Mouse (Mus musculus) hindbrain, embryonic 10.5 days (tissue): ENCODE results near the gene Stat5a. TPM values are rescaled to one million over a fixed set of nuclear protein-coding genes. Genes with fewer than 3 reads are reported as not detected.

Source experiments
- DNase-seq: peaks from one replicate; pipeline ENCODE4 v3.0.0-alpha.2; 2017; ENCODE audit warnings: low spot score
- H3K27ac ChIP-seq: fragments of 300-500 bp; sonication (generic); 2 replicates; pipeline ENCODE4 v1.5.1; 2016; ENCODE audit warnings: mild to moderate bottlenecking, moderate library complexity
- H3K27me3 ChIP-seq: fragments of 300-500 bp; sonication (generic); 2 replicates; pipeline ENCODE4 v1.6.1; 2016; ENCODE audit warnings: mild to moderate bottlenecking; ENCODE audit not compliant: poor library complexity, insufficient read depth, severe bottlenecking
- H3K36me3 ChIP-seq: fragments of 300-500 bp; sonication (generic); 2 replicates; pipeline ENCODE4 v1.6.1; 2016; ENCODE audit warnings: mild to moderate bottlenecking, moderate library complexity
- H3K4me1 ChIP-seq: fragments of 300-500 bp; sonication (generic); replicated peaks from 2 replicates; pipeline ENCODE4 v1.6.1; 2016; ENCODE audit warnings: mild to moderate bottlenecking
- H3K4me3 ChIP-seq: fragments of 300-500 bp; sonication (generic); 2 replicates; pipeline ENCODE4 v1.5.1; 2016; ENCODE audit warnings: mild to moderate bottlenecking, moderate library complexity
- H3K9me3 ChIP-seq: fragments of 300-500 bp; sonication (generic); 2 replicates; pipeline ENCODE4 v1.6.1; 2016; ENCODE audit warnings: mild to moderate bottlenecking, moderate library complexity
- WGBS: fragments of 180-500 bp; shearing (Covaris S2); methylation state at CpG from one replicate; pipeline ENCODE4 v1.1.7; 2016; 5-methylcytosine and 5-hydroxymethylcytosine counted together
- polyA plus RNA-seq: library from polyadenylated mRNA; unstranded; fragments of >200 nt; fragmentation: Nextera tagmentation; extraction: Ambion mirVana; gene quantifications from 2 replicates; pipeline ENCODE4 v1.2.1, GENCODE M21; 2016

Gene Stat5a
- 2.0 and 2.8 TPM in 2 replicates for polyA plus RNA-seq

DNA sequence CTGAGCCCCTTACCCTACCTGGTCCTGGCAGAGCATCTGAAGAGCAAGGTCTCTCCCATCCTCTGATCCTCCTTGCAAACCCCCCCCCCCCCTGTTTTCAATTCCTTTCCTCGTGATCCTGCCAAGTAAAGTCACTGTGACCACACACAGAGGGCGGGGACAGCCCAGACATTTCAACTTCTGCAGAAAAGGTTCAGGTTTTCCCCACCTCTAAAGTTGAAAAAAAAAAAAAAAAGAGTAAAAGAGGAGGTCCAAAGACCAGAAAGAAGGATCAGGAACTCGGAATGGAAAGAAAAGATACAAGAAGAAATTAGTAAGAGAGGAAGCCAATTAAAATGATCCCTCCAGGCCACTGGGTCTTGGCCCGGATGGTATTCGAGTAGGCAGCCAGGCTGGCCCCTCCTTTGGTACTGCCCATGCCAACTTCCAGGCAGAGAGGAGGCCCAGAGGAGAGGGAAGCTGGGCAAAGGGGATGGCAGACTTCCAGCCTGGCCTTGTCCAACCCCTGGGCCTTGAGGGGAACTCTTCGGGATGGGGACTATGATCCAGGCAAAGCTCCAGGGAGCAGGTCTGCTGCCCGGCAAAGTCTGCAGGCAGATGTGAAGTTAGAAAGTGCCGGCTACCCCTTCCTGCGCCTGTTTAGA, at the start of gene Stat5a:
Stat5a (plus strand) TSS at position 417 of the 644 bp plus-strand sequence.
- no peak for DNase-seq
- H3K9me3 ChIP-seq = no peaks in the 10 kb centered on the region
- peaks cover 14% of the 10 kb centered on the region for H3K4me1 ChIP-seq
- peak within 1 kb of the TSS; percentile 66 for H3K27ac ChIP-seq
- H3K36me3 ChIP-seq = no peaks in the 10 kb centered on the region
- WGBS = 55% methylated on average over 9 of the region's 9 CpGs
- H3K4me3 ChIP-seq = peak within 1 kb of the TSS; percentile 59
- peaks cover 93% of the 10 kb centered on the region for H3K27me3 ChIP-seq

DNA sequence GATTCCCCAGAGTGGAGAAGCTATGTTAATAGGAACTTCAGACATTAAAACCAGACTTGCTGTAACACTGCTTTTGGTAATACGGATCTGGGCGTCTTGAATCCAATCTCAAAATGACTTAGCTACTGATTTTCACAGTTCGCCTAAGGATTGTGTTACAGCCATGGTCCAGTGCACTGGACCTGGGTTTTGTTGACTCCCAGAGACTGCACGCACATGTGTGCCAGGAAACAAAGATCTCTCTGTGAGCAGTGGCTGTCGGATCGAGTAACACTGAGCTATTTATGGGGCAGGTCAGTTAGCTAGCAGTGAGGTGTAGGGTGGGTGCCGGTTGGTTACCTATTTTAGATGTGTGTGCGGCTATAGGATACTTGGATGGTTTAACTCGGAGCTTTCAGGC, 48.6 kb upstream of the Stat5a start:
- Histone ChIP-seq H3K36me3 (peaks cover 6% of the 10 kb centered on the region; the same call in 1 of the 2 replicates), H3K4me3 (no peak overlapping the region), H3K9me3 (peaks cover 6% of the 10 kb centered on the region; the same call in 1 of the 2 replicates), H3K27ac (no peak overlapping the region), H3K27me3 (no peaks in the 10 kb centered on the region), H3K4me1 (0 out of 2 replicates have a peak, but pooled peaks cover 4% of the 10 kb centered on the region)
- 73% methylated on average over 9 of the region's 9 CpGs for WGBS
- DNase-seq = peak; percentile 17

DNA sequence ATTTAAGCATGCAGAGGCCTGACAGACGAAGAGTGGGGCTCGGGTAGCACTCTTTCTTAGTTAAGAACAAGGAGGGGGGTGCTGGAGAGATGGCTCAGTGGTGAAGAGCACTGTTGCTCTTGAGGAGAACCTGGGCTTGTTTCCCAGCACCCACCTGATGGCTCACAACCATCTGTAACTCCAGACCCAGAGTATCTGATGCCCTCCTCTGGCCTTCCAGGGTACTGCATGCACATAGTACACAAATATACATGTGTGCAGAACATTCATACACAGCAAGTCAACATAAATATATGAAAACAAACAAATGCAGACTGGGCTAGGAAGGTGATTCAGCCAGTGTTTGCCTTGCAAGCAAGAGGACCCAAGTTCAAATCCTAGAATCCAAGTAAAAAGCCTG, 48.0 kb upstream of the Stat5a start:
- WGBS = 95% methylated on average over 2 of the region's 2 CpGs
- peaks cover 6% of the 10 kb centered on the region; the same call in 1 of the 2 replicates for H3K36me3 ChIP-seq
- no peak overlapping the region; the same call in 1 of the 2 replicates for H3K27ac ChIP-seq
- DNase-seq = no peak
- H3K4me3 ChIP-seq = no peak overlapping the region
- H3K27me3 ChIP-seq = no peaks in the 10 kb centered on the region
- peaks cover 6% of the 10 kb centered on the region; the same call in 1 of the 2 replicates for H3K9me3 ChIP-seq
- H3K4me1 ChIP-seq = 0 out of 2 replicates have a peak, but pooled peaks cover 9% of the 10 kb centered on the region

DNA sequence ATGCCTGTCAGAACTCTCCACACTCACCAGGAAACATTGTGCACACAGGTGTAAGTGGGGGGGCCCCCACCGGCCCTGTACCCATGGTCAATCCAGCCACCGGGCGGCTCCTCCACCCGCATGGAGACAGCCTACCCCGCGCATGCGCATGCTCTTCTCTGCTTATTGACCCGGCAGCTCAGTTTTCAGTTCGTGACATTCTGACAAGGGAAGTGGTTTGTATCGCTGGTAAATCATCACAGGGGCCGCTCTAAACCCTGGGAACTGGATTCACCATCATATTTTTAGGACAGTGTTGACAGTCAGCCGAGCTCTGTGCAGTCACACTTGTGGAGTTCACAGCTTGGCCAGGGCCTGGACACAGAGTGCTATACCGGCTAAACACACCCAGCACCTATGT, 44.7 kb upstream of the Stat5a start:
- H3K9me3 ChIP-seq = peaks cover 6% of the 10 kb centered on the region; the same call in 1 of the 2 replicates
- no peaks in the 10 kb centered on the region for H3K27me3 ChIP-seq
- H3K36me3 ChIP-seq = peaks cover 6% of the 10 kb centered on the region; the same call in 1 of the 2 replicates
- DNase-seq = peak; percentile 10
- 0 out of 2 replicates have a peak, but pooled peaks cover 9% of the 10 kb centered on the region for H3K4me1 ChIP-seq
- no peak overlapping the region for H3K27ac ChIP-seq
- WGBS = 78% methylated on average over 13 of the region's 13 CpGs
- no peak overlapping the region for H3K4me3 ChIP-seq

DNA sequence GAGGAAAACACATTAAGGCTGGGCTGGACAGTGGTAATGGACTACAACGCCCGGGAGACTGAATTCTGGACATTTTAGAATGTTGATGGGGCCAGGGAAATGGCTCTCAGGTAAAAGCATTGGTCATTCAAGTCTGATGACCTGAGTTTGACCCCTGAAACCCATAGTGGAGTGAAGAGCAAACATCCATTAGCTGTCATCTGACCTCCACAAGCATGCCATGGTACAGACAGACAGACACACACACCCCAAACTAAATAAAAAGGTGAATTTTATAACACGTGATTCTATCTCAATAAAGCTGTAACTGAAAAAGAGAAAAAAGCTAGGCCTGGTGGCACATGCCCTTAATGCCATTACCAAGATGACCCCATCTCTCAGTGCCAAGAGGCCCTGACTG, 42.8 kb upstream of the Stat5a start:
- DNase-seq = no peak
- no peaks in the 10 kb centered on the region for H3K27me3 ChIP-seq
- no peak overlapping the region for H3K27ac ChIP-seq
- WGBS = 88% methylated on average over 3 of the region's 3 CpGs
- 0 out of 2 replicates have a peak, but pooled peaks cover 9% of the 10 kb centered on the region for H3K4me1 ChIP-seq
- peaks cover 1% of the 10 kb centered on the region; the same call in 1 of the 2 replicates for H3K36me3 ChIP-seq
- H3K4me3 ChIP-seq = no peak overlapping the region
- peaks cover 2% of the 10 kb centered on the region; the same call in 1 of the 2 replicates for H3K9me3 ChIP-seq

DNA sequence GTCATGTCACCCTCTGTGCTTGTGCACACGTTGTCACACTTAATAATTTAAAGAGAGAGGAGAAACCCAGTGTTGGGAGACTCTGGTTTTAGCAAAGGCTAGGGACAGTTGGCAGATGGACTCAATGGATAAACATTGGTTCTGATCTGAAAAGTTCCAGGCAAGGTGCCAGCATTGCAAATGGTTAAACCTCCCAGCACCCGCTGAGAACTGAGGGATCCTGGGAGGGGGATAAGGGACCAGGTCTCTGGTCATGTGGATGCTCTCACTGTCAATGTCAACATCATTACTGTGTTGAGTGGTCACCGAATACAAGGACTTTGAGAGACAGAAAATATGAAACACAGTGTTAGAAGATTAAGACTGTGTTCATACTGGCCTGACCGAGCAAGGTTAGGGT, 42.4 kb upstream of the Stat5a start:
- no peaks in the 10 kb centered on the region for H3K9me3 ChIP-seq
- no peaks in the 10 kb centered on the region for H3K27me3 ChIP-seq
- 87% methylated on average over 4 of the region's 4 CpGs for WGBS
- H3K4me3 ChIP-seq = no peak overlapping the region
- DNase-seq = no peak
- H3K4me1 ChIP-seq = 0 out of 2 replicates have a peak, but pooled peaks cover 9% of the 10 kb centered on the region
- H3K27ac ChIP-seq = no peak overlapping the region
- H3K36me3 ChIP-seq = no peaks in the 10 kb centered on the region

DNA sequence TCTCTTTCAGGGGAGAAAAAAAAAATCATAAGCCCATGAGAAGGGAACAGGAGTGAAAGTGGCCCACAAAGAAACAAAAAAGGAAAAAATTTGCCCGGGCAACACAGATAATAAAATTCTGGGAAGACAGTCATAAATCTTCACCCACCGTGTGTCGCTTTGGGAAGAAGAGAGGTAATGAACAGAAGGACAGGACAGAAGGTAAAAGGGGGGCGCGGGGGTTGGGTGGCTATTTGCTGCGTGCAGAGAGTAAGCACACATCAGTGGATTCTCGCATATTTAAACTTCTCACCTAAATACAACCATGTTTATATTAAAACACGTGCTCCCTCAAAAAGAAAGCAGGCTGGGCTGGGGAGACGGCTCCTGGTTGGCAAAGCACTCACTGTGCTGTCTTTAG, 41.8 kb upstream of the Stat5a start:
- H3K4me3 ChIP-seq = no peak overlapping the region
- 85% methylated on average over 9 of the region's 9 CpGs for WGBS
- H3K9me3 ChIP-seq = no peaks in the 10 kb centered on the region
- 0 out of 2 replicates have a peak, but pooled peaks cover 9% of the 10 kb centered on the region for H3K4me1 ChIP-seq
- H3K36me3 ChIP-seq = no peaks in the 10 kb centered on the region
- no peak overlapping the region for H3K27ac ChIP-seq
- DNase-seq = no peak
- H3K27me3 ChIP-seq = no peaks in the 10 kb centered on the region

DNA sequence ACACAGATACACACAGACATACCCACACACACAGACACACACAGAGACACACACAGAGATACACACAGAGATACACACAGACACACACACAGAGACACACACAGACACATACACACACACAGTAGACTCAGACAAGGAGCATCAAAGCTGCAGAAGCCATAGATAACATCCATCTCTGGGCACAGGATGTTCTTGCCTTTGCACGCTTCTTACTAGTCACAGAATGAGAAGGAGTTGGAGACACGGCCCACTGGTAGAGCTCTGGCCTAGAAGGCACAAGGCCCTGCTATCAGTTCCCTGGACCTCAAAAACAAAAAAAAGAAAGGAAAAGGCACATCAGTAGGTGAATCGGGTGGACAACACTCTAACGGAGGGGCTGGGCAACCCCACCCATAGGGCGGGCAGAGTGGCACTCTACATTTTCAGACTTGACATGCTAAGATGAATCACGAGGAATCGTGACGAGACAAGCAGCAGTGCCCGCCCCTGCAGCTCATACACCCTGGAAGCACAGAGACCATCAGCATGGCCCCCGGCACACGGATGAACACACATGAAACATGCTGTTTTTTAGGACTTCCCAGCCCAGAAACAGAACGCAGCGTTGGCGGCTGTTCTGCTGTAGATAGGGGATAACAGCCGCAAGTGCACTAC, 40.7 kb upstream of the Stat5a start:
- no peaks in the 10 kb centered on the region for H3K27me3 ChIP-seq
- 94% methylated on average over 15 of the region's 15 CpGs for WGBS
- no peak for DNase-seq
- H3K27ac ChIP-seq = no peak overlapping the region
- H3K4me1 ChIP-seq = 0 out of 2 replicates have a peak, but pooled peaks cover 9% of the 10 kb centered on the region
- H3K36me3 ChIP-seq = no peaks in the 10 kb centered on the region
- H3K9me3 ChIP-seq = no peaks in the 10 kb centered on the region
- H3K4me3 ChIP-seq = no peak overlapping the region

DNA sequence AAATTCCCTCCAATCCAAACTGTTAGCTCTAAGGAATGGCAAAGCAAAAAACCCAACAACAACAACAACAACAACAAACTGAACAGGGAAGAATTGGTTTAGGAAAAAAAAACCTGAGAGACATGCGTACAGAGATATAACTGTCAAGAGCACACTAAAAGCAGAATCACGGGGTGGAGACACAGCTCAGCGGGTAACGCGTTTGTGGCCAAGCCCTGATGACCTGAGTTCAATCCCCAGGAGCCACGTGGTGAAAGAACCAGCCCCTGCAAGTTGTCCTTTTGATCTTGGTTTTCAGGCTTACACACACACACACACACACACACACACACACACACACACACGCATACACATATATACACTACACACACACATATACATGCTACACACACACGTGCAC, 40.1 kb upstream of the Stat5a start:
- Histone ChIP-seq H3K36me3 (no peaks in the 10 kb centered on the region), H3K27ac (no peak overlapping the region), H3K4me1 (0 out of 2 replicates have a peak, but pooled peaks cover 9% of the 10 kb centered on the region), H3K27me3 (no peaks in the 10 kb centered on the region), H3K4me3 (no peak overlapping the region), H3K9me3 (no peaks in the 10 kb centered on the region)
- no peak for DNase-seq
- 83% methylated on average over 8 of the region's 8 CpGs for WGBS

DNA sequence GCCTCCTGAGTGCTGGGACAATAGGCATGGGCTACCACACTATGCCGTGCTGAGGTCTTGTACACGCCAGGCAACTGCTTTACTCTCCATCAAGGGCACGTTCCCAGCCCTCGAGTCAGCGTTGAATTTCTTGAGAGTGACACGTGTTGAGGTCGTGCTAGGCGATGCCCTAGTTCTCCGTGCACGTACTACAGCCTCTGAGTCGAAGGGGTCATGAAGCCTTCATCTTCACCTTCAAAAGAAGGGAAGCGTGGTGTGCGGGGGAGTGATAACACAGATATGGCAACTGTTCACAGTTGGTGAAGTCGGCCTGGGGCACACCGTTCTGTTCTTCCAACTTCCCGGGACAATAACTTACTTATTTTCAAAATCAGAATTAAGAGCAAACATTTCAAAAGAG, 39.5 kb upstream of the Stat5a start:
- no peaks in the 10 kb centered on the region for H3K27me3 ChIP-seq
- H3K4me1 ChIP-seq = 0 out of 2 replicates have a peak, but pooled peaks cover 9% of the 10 kb centered on the region
- no peak overlapping the region for H3K27ac ChIP-seq
- WGBS = 90% methylated on average over 16 of the region's 16 CpGs
- no peak overlapping the region for H3K4me3 ChIP-seq
- H3K9me3 ChIP-seq = no peaks in the 10 kb centered on the region
- DNase-seq = no peak
- no peaks in the 10 kb centered on the region for H3K36me3 ChIP-seq

DNA sequence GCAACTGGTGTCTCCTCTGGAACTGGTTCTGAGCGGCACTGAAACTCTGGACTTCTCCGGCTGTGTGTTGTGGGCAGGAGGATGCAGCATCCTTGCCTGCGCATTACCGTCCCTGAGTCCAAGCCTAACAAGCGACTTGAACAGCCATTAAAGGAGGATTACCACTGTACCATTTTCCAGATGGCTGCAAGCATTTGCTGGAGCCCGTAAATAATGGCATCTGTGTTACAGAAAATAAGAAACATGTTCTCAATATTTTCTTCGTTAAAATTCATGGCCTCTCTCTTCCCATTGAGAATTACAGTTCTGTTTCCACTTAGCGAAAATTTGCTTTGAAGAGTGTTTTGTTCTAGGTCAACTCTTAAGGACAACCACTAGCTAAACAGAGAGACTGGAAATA, 39.1 kb upstream of the Stat5a start:
- Histone ChIP-seq H3K36me3 (no peaks in the 10 kb centered on the region), H3K4me3 (no peak overlapping the region), H3K27ac (no peak overlapping the region), H3K27me3 (no peaks in the 10 kb centered on the region), H3K4me1 (0 out of 2 replicates have a peak, but pooled peaks cover 9% of the 10 kb centered on the region), H3K9me3 (no peaks in the 10 kb centered on the region)
- 87% methylated on average over 8 of the region's 8 CpGs for WGBS
- DNase-seq = no peak

DNA sequence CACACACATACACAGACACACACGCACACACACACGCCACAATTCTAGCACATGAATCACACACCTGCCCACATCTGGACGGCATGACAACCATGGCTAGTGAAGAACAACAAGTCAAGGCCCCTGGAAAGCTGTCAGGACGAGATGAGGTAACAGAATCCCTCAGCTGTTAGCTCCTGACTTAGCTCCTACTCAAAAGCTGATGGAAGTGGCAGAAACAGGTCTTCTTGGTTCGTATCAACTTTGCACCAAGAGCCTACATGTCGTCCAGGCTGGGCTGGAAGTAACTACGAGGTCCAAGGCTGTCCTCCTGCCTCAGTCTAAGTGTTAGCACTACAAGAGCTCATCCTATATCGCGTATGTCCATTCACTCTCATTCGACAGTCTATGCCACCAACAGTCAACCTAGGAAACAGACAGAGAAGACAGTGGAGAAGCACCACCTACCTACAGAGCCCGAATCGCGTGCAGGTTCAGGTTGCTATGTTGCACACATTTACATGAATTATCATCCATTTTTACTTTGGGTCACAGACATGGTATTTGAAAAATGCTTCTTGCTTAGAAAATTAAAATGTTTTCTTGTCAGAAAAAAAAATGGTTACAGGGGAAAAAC, 37.4 kb upstream of the Stat5a start:
- Histone ChIP-seq H3K4me1 (0 out of 2 replicates have a peak, but pooled peaks cover 4% of the 10 kb centered on the region), H3K4me3 (no peak overlapping the region), H3K27ac (no peak overlapping the region), H3K9me3 (no peaks in the 10 kb centered on the region), H3K27me3 (no peaks in the 10 kb centered on the region), H3K36me3 (no peaks in the 10 kb centered on the region)
- 92% methylated on average over 13 of the region's 13 CpGs for WGBS
- no peak for DNase-seq
